Mouse (Mus musculus) embryonic facial prominence, embryonic 14.5 days (tissue): Measurements from ENCODE around the gene Fto. TPM values are rescaled to one million over a fixed set of nuclear protein-coding genes. Genes with fewer than 3 reads are reported as not detected.

ENCODE experiments used
- ATAC-seq: fragments of 200-750 bp; cut with Nextera tagmentation; 2 replicates; pipeline ENCODE4 v1.8.0; 2017; ENCODE audit warnings: low read depth, moderate number of reproducible peaks, moderate TSS enrichment
- DNase-seq: peaks from one replicate; pipeline ENCODE4 v3.0.0-alpha.2; 2015; ENCODE audit warnings: low spot score
- H3K27ac ChIP-seq: fragments of 300-500 bp; sonication (generic); replicated peaks from 2 replicates; pipeline ENCODE4 v1.5.1; 2014; ENCODE audit warnings: low read depth, mild to moderate bottlenecking, low read length, moderate library complexity
- H3K27me3 ChIP-seq: fragments of 300-500 bp; sonication (generic); replicated peaks from 2 replicates; pipeline ENCODE4 v1.6.1; 2014; ENCODE audit warnings: low read length; ENCODE audit not compliant: control insufficient read depth, insufficient read depth
- H3K36me3 ChIP-seq: fragments of 300-500 bp; sonication (generic); 2 replicates; pipeline ENCODE4 v1.6.1; 2014; ENCODE audit warnings: low read length, mixed read lengths; ENCODE audit not compliant: control insufficient read depth, insufficient read depth
- H3K4me1 ChIP-seq: fragments of 300-500 bp; sonication (generic); 2 replicates; pipeline ENCODE4 v1.6.1; 2014; ENCODE audit warnings: antibody characterized with exemption, low read length; ENCODE audit not compliant: control insufficient read depth, insufficient read depth
- H3K4me2 ChIP-seq: fragments of 300-500 bp; sonication (generic); 2 replicates; pipeline ENCODE4 v1.6.1; 2014; ENCODE audit warnings: low read depth, mild to moderate bottlenecking, low read length, moderate library complexity, mixed read lengths
- H3K4me3 ChIP-seq: fragments of 300-500 bp; sonication (generic); 2 replicates; pipeline ENCODE4 v1.5.1; 2014; ENCODE audit warnings: low read depth, mild to moderate bottlenecking, low read length
- H3K9ac ChIP-seq: fragments of 300-500 bp; sonication (generic); 2 replicates; pipeline ENCODE4 v1.6.1; 2014; ENCODE audit warnings: low read depth, mild to moderate bottlenecking, low read length, moderate library complexity, mixed read lengths
- H3K9me3 ChIP-seq: fragments of 300-500 bp; sonication (generic); 2 replicates; pipeline ENCODE4 v1.6.1; 2016; ENCODE audit warnings: low read length; ENCODE audit not compliant: control insufficient read depth
- WGBS: fragments of 180-500 bp; shearing (Covaris S2); extraction: QIAGEN DNeasy Blood & Tissue Kit; methylation state at CpG from one replicate; pipeline ENCODE4 v1.1.7; 2014; 5-methylcytosine and 5-hydroxymethylcytosine counted together
- polyA plus RNA-seq: library from polyadenylated mRNA; unstranded; fragments of >200 nt; fragmentation: Nextera tagmentation; extraction: Ambion mirVana; gene quantifications from 2 replicates; pipeline ENCODE4 v1.2.1, GENCODE M21; 2014

Fto gene
- polyA plus RNA-seq, 1 experiment from 2014 or later: 107 TPM

DNA sequence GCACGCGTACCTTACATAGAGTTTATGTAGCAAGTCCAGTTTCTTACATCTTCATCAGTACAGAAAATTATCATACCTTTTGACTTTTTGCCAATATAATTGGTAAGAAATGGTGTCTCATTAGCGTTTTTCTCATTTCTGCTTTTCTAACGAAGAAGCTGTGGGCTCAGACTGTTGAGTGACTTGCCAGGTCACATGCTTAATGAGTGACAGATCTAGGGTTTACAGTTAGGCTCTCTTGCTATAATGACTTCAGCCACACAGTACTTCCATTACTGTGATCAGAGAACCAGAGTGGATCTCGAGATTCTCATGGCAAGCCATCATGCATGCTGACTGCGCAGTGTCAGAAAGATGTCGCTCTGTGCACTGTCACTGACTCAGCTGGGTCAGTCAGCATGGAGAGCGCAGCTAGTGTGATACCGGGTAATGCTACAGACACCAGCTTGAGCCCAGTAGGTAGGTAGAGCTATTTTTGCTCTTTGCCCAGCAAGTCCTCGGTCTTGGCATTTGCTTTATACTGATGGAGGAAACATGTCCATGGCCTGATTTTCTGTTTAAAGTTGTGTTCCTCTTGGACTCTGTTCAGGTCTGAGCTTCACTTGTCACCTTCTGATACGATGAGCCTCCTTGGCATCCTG is 188.8 kb downstream of the Fto start:
- WGBS: 81% methylated on average over 11 of the region's 11 CpGs
- H3K9ac ChIP-seq: no peak overlapping the region
- ATAC-seq (no peak), DNase-seq (no peak)
- no peaks in the 10 kb centered on the region for H3K36me3 ChIP-seq
- no peak overlapping the region for H3K4me3 ChIP-seq
- H3K27ac ChIP-seq: no peak overlapping the region
- no peaks in the 10 kb centered on the region for H3K9me3 ChIP-seq
- H3K27me3 ChIP-seq: no peaks in the 10 kb centered on the region
- H3K4me1 ChIP-seq: peaks cover 8% of the 10 kb centered on the region
- H3K4me2 ChIP-seq: no peak overlapping the region

DNA sequence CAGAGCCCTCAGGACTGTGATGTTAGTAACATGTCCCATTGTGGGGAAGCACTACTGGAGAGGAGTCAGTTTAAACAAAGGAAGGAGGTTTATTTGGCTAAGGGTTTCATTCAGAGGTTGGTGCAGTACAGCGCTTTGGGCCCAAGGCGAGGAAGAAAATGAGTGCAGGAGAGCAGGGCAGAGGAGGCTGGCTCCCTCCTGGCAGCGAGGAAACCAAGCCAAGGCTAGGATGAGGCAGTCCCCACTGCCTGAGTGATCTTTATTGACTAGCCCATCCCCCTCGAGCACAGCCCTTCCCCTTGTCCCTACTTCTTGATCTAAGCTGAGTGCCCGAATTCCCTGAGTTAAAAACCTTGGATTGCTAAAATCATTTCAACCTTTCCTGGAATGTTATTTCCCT is 189.5 kb downstream of the Fto start:
- DNase-seq: no peak
- no peak overlapping the region for H3K4me3 ChIP-seq
- no peaks in the 10 kb centered on the region for H3K27me3 ChIP-seq
- H3K36me3 ChIP-seq: no peaks in the 10 kb centered on the region
- 48% methylated on average over 5 of the region's 5 CpGs for WGBS
- no peaks in the 10 kb centered on the region for H3K9me3 ChIP-seq
- no peak for ATAC-seq
- no peak overlapping the region for H3K27ac ChIP-seq
- H3K4me2 ChIP-seq: no peak overlapping the region
- no peak overlapping the region for H3K9ac ChIP-seq
- peaks cover 11% of the 10 kb centered on the region for H3K4me1 ChIP-seq

DNA sequence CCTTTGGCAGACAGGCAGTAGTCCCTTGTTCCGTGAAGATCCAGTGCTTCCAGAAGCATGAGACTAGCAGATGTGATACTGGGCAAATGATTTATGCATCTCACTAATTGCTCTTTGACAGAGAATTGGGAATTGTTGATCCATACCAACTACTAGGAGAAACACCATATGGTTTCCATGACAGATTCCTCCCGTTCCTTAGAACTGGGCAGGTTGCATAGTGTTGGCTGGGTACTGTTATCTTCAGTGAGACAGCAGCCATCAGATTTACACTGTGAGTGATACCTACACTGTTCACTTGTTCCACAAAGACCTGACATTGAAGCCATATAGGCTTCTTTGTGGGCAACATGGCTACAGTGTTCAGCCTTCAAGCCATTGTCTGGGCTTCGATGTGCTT is 191.0 kb downstream of the Fto start:
- Histone ChIP-seq H3K36me3 (no peaks in the 10 kb centered on the region), H3K27ac (no peak overlapping the region), H3K4me2 (no peak overlapping the region), H3K4me3 (no peak overlapping the region), H3K9me3 (no peaks in the 10 kb centered on the region), H3K27me3 (no peaks in the 10 kb centered on the region), H3K9ac (no peak overlapping the region), H3K4me1 (peaks cover 11% of the 10 kb centered on the region)
- ATAC-seq (no peak), DNase-seq (no peak)
- 78% methylated on average over 3 of the region's 3 CpGs for WGBS

DNA sequence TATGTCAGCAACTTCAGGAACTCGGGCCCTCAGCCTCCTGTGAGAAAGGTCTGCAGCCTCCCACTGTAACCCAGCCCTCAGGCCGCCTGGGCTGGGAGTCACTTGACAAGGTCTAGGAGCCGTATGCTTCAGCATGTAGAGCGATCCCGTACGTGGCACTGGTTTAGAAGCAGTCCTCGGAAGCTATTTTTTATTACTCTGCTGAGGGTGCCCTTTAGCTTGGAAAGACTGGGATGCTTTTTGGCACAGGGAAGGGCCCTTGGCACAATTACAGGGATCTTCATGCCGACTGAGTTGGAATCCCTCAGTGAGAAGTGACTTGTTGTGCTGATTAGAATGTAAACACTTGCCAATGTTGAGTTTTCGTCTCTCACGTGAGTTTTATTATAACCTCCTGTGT is 191.6 kb downstream of the Fto start:
- 58% methylated on average over 10 of the region's 10 CpGs for WGBS
- ATAC-seq: no peak
- no peak overlapping the region for H3K27ac ChIP-seq

DNA sequence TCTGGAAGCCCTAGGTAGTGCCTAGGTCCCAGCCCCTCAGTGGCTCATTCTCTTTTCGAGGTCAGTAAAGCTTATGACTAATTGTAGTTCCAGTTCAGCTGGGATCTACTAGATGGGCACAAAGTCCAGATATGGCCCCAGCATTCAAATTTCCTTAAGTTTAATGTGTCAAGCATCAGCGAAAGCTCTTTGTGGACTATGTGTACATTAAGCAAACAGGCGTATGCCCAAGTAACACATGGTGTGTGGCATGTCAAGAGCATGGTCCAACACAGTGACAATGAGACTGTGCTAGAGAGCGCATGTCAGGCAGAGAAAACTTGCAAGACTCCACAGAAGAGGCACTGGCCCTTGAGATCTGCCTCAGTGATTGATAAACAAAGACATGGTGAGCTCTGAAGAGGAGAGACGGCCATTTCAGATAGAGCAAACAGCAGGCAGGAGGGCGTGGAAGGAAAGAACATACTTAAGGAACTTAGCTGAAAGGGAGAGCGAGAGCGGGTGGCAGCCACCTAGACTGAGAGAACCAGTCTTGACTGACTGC is 192.2 kb downstream of the Fto start:
- Histone ChIP-seq H3K4me2 (no peak overlapping the region), H3K4me1 (peaks cover 20% of the 10 kb centered on the region), H3K27me3 (no peaks in the 10 kb centered on the region), H3K27ac (no peak overlapping the region), H3K36me3 (no peaks in the 10 kb centered on the region), H3K4me3 (no peak overlapping the region), H3K9me3 (no peaks in the 10 kb centered on the region), H3K9ac (no peak overlapping the region)
- 88% methylated on average over 8 of the region's 8 CpGs for WGBS
- ATAC-seq (no peak), DNase-seq (no peak)

More for the DNA sequence above, 191.6 kb downstream of the Fto start:
- DNase-seq: peak; percentile 48
- H3K4me2 ChIP-seq: no peak overlapping the region
- H3K4me3 ChIP-seq: no peak overlapping the region
- H3K9ac ChIP-seq: no peak overlapping the region
- H3K9me3 ChIP-seq: no peaks in the 10 kb centered on the region
- H3K4me1 ChIP-seq: peaks cover 14% of the 10 kb centered on the region
- H3K27me3 ChIP-seq: no peaks in the 10 kb centered on the region
- no peaks in the 10 kb centered on the region for H3K36me3 ChIP-seq

DNA sequence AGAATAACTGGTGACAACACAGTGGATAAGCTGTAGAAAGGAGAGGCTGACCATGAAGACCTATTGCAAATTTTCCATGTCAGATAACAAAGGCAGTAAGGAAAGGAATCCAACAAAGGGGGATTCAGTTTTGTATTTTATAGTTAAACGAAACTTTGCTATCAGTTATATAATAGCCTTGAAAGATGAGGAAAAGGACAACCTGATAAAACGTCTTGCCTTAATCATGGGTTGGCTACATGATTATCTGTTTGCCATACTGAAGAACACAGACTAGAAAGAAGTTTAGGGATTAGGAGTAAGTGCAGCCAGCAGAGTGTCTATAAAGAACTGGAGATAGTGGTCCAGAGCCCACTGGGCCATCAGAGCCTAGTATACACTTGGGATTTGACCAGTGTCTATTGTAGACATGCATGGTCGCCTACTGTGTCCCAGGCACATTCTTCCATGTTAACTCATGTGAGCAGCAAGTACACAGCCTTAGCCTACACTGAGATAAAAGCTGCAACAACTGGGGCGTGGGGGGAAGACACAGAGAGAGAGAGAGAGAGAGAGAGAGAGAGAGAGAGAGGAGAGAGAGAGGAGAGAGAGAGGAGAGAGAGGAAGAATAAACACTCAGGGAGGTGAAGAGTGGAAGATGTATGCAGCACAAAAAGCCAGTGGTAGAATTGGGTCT is 192.8 kb downstream of the Fto start:
- Histone ChIP-seq H3K27me3 (no peaks in the 10 kb centered on the region), H3K9ac (no peak overlapping the region), H3K4me1 (peaks cover 20% of the 10 kb centered on the region), H3K27ac (no peak overlapping the region), H3K4me3 (no peak overlapping the region), H3K9me3 (no peaks in the 10 kb centered on the region), H3K36me3 (no peaks in the 10 kb centered on the region), H3K4me2 (no peak overlapping the region)
- 78% methylated on average over 4 of the region's 4 CpGs for WGBS
- DNase-seq (no peak), ATAC-seq (no peak)

DNA sequence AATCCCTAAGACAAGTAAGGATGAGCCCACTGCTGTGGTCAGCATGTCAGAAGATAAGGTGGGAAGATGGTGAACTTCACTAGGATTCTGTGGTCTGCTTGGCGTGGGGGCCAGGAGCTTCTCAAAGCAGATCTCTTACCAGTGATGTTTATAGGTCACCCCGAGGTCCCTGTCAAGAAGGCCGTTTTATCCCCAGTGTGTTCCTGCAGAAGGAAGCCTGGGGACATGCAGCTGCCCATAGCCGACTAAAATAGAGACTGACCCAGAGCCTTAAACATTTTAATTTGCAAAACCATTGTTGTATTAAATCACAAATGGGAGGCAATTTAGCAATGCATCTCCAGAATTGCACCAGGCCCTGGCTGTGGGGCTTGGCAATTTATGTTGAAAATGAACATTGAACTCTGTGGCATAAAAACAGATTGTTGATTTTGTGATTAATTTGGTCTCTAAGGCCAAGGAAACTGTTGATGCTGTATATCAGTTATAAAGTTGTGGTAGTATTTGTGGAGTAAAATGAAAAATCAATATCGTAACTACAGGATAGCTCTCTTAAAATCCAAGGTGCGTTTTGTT is 193.4 kb downstream of the Fto start:
- H3K4me1 ChIP-seq: peaks cover 20% of the 10 kb centered on the region
- 73% methylated on average over 6 of the region's 6 CpGs for WGBS
- no peak overlapping the region for H3K27ac ChIP-seq

DNA sequence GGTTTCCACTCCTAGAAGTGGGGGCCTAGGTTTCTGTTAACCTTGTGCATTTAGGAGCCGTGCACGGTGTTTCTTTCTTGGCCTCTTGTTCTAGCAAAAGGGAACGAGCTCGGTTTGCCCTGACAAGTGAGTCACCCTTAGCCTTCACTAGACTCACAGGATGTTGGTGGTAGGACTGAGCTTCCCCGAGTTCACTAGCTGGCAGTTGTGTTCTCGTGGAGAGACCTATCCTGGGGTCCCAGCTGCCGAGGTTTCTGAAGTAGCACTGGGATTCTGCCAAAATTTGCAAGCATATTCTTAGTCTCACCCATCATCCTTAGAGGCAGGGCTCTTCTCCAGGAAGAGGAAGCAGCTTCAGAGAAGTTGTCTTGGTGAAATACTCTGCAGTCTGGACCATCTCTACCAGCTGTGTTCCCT is 194.4 kb downstream of the Fto start:
- Histone ChIP-seq H3K36me3 (no peaks in the 10 kb centered on the region), H3K9ac (no peak overlapping the region), H3K9me3 (no peaks in the 10 kb centered on the region), H3K27ac (no peak overlapping the region), H3K4me2 (no peak overlapping the region), H3K4me3 (no peak overlapping the region), H3K4me1 (peaks cover 14% of the 10 kb centered on the region), H3K27me3 (no peaks in the 10 kb centered on the region)
- no peak for ATAC-seq
- 64% methylated on average over 7 of the region's 7 CpGs for WGBS
- DNase-seq: no peak

More for the DNA sequence above, 193.4 kb downstream of the Fto start:
- no peaks in the 10 kb centered on the region for H3K9me3 ChIP-seq
- H3K4me2 ChIP-seq: no peak overlapping the region
- ATAC-seq: no peak
- no peak for DNase-seq
- H3K4me3 ChIP-seq: no peak overlapping the region
- H3K36me3 ChIP-seq: no peaks in the 10 kb centered on the region
- no peak overlapping the region for H3K9ac ChIP-seq
- no peaks in the 10 kb centered on the region for H3K27me3 ChIP-seq
